26 mouse cellular contexts compared by ENCODE assay signal in genomic region chr8:128643104-128643503, GRCm38 (mm10). TPM values are rescaled to one million over a fixed set of nuclear protein-coding genes. Genes with fewer than 3 reads are reported as not detected.
DNase-seq lines count a peak whose midpoint lies in the region; ATAC-seq lines count a peak whose summit lies in the region.
"Had no signal": no experiment of that assay in that cellular context is flagged by ENCODE, and none has a peak within 500 bp of the region (broad histone marks: within the 10 kb centered on the region; RNA-seq: fewer than 3 reads in every experiment).

No protein-coding gene starts in this region.

- H3K4me1 ChIP-seq in limb, embryonic 10.5 days, result peaks cover 13% of the 10 kb centered on the region; the same call in 1 of the 2 replicates
- H3K4me1 ChIP-seq: embryonic facial prominence, embryonic 12.5 days; forebrain, embryonic 12.5 days; forebrain, embryonic 15.5 days; heart, embryonic 12.5 days; heart, embryonic 15.5 days; hindbrain, embryonic 10.5 days; hindbrain, embryonic 13.5 days had no signal

- ATAC-seq in activated CD4-positive, CD25-positive, alpha-beta regulatory T cell, adult 4 months, result peak; percentile 60
- ATAC-seq: forebrain, embryonic 15.5 days; hindbrain, embryonic 16.5 days had no signal

- no peak overlapping the region for H3K27ac ChIP-seq in limb, embryonic 10.5 days
- H3K27ac ChIP-seq: embryonic facial prominence, embryonic 12.5 days; forebrain, embryonic 12.5 days; forebrain, embryonic 15.5 days; heart, embryonic 15.5 days; hindbrain, embryonic 10.5 days; hindbrain, embryonic 13.5 days had no signal

- H3K27me3 ChIP-seq in limb, embryonic 10.5 days (ENCODE audit: low read depth, poor library complexity, severe bottlenecking), result no peaks in the 10 kb centered on the region
- H3K27me3 ChIP-seq: embryonic facial prominence, embryonic 12.5 days; forebrain, embryonic 12.5 days; forebrain, embryonic 15.5 days; heart, embryonic 12.5 days; heart, embryonic 15.5 days; hindbrain, embryonic 13.5 days had no signal

- H3K4me3 ChIP-seq in limb, embryonic 10.5 days, result no peak overlapping the region
- H3K4me3 ChIP-seq: embryonic facial prominence, embryonic 12.5 days; erythroblast, embryonic 14.5 days; forebrain, embryonic 12.5 days; forebrain, embryonic 15.5 days; gastrocnemius, adult 2 months; heart, embryonic 12.5 days; heart, embryonic 15.5 days; hindbrain, embryonic 10.5 days; hindbrain, embryonic 13.5 days had no signal

- no peaks in the 10 kb centered on the region for H3K36me3 ChIP-seq in limb, embryonic 10.5 days
- H3K36me3 ChIP-seq: embryonic facial prominence, embryonic 12.5 days; forebrain, embryonic 12.5 days; forebrain, embryonic 15.5 days; heart, embryonic 12.5 days; heart, embryonic 15.5 days; hindbrain, embryonic 10.5 days; hindbrain, embryonic 13.5 days had no signal

- no peaks in the 10 kb centered on the region for H3K9me3 ChIP-seq in limb, embryonic 10.5 days (replicated peaks)
- H3K9me3 ChIP-seq: embryonic facial prominence, embryonic 12.5 days; forebrain, embryonic 12.5 days; forebrain, embryonic 15.5 days; heart, embryonic 12.5 days; heart, embryonic 15.5 days; hindbrain, embryonic 10.5 days; hindbrain, embryonic 13.5 days had no signal

- WGBS in limb, embryonic 10.5 days, result 86% methylated on average over 1 of the region's 1 CpGs

- DNase-seq in CD4-positive helper T cell, adult 2 months (ENCODE audit: low read depth, low spot score), result peak; percentile 38
- peak; percentile 9 for DNase-seq in CD4-positive, CD25-positive, alpha-beta regulatory T cell, adult 2 months (ENCODE audit: low read depth, low spot score)
- peak; percentile 25 to 59 for DNase-seq in natural killer cell, adult 2 months (ENCODE audit: low spot score in 2 of 2)
- DNase-seq in limb, embryonic 10.5 days (ENCODE audit: low spot score), result no peak
- no peak for DNase-seq in layer of hippocampus, adult 9-11 months
- DNase-seq: adrenal gland, postnatal 10 days; adrenal gland, postnatal 36 days; cerebellum, adult 18-20 months; cerebellum, adult 9-10 months; cerebellum, postnatal 14 days; gastrocnemius, adult 2 months; gastrocnemius, postnatal 25 days; heart, adult 18-20 months; heart, postnatal 10 days; heart, postnatal 36 days; kidney, adult 11 months had no signal

RNA-seq across cellular contexts. Expression of gene Itgb1, which starts 42.4 kb away (rescaled TPM):
- polyA plus RNA-seq in activated CD4-positive, CD25-positive, alpha-beta regulatory T cell, adult 4 months (2017; shearing (Covaris generic)), result 100 to 1,000 TPM; 250 to 278 TPM
- polyA plus RNA-seq in limb, embryonic 10.5 days (2016; fragmentation: Nextera tagmentation; extraction: Ambion mirVana), result 126 and 154 TPM in 2 replicates

Comparison
In these comparisons a context has a peak if more than half of its experiments do, and no peak if none do; other contexts are left out.
1. DNase-seq: peak in CD4-positive helper T cell, adult 2 months (single experiment), CD4-positive, CD25-positive, alpha-beta regulatory T cell, adult 2 months (single experiment) and natural killer cell, adult 2 months (2 of 2); none in limb, embryonic 10.5 days (single experiment) and layer of hippocampus, adult 9-11 months (single experiment).